Comparison of ENCODE assay signal across 17 mouse cellular contexts in genomic region chr7:121282154-121282553, GRCm38 (mm10).
"Had no signal": no experiment of that assay in that cellular context is flagged by ENCODE, and none has a peak within 500 bp of the region (broad histone marks: within the 10 kb centered on the region; RNA-seq: fewer than 3 reads in every experiment).

No protein-coding gene starts in this region.

- H3K36me3 ChIP-seq: liver, embryonic 13.5 days; neural tube, embryonic 12.5 days; neural tube, embryonic 15.5 days; stomach, embryonic 15.5 days had no signal

- DNase-seq: kidney, adult 2 months; kidney, postnatal 36 days; layer of hippocampus, postnatal 36 days; liver, embryonic 13.5 days; lung, adult 2 months; lung, postnatal 14 days; lung, postnatal 4 days; midbrain, embryonic 14.5 days; right cerebral cortex, postnatal 14 days; spleen, adult 18-20 months; thymus, adult 18-20 months; thymus, postnatal 14 days; thymus, postnatal 4 days had no signal

- H3K4me3 ChIP-seq: liver, embryonic 13.5 days; neural tube, embryonic 12.5 days; neural tube, embryonic 15.5 days; stomach, embryonic 15.5 days had no signal

- H3K9me3 ChIP-seq: liver, embryonic 13.5 days; neural tube, embryonic 12.5 days; neural tube, embryonic 15.5 days; stomach, embryonic 15.5 days had no signal

- H3K4me1 ChIP-seq: liver, embryonic 13.5 days; neural tube, embryonic 12.5 days; stomach, embryonic 15.5 days had no signal

- H3K27me3 ChIP-seq: liver, embryonic 13.5 days; neural tube, embryonic 12.5 days; neural tube, embryonic 15.5 days; stomach, embryonic 15.5 days had no signal

- H3K27ac ChIP-seq: kidney, postnatal 0 days; liver, embryonic 13.5 days; neural tube, embryonic 12.5 days; neural tube, embryonic 15.5 days; stomach, embryonic 15.5 days had no signal
